Mouse (Mus musculus) heart, postnatal 25 days (tissue): ENCODE results near the gene Cacna1d. TPM values are rescaled to one million over a fixed set of nuclear protein-coding genes. Genes with fewer than 3 reads are reported as not detected.

Experiments
- DNase-seq: peaks from one replicate; pipeline ENCODE4 v3.0.0; 2022; ENCODE audit warnings: low spot score
- intact Hi-C: fragments of 180-260 bp; cut with DNase I; formaldehyde crosslinking; loops from one replicate; pipeline ENCODE4 v1.15.1; 2025
- total RNA-seq, 2 experiments: library from RNA; stranded (reverse); gene quantifications; 2 replicates each; pipeline ENCODE4 v1.2.3; 2021

Gene Cacna1d
- total RNA-seq, 2 experiments from 2014 or later, result 2.4 to 3.3 TPM

- no peak for DNase-seq
- intact Hi-C loops, result no loop called here
Measured at GRCm38 (mm10) chr14:30284446-30284845, 206.8 kb downstream of the Cacna1d start.

GRCm38 (mm10) chr14:30284022-30284421, 207.2 kb downstream of the Cacna1d start:
- no peak for DNase-seq
- intact Hi-C loops, result no loop called here

- no peak for DNase-seq
- intact Hi-C loops, result no loop called here
Measured at GRCm38 (mm10) chr14:30275572-30275971, 215.7 kb downstream of the Cacna1d start.

- DNase-seq, result no peak
- intact Hi-C loops, result no loop called here
Measured at GRCm38 (mm10) chr14:30272976-30273375, 218.3 kb downstream of the Cacna1d start.

GRCm38 (mm10) chr14:30272523-30272922, 218.7 kb downstream of the Cacna1d start:
- intact Hi-C loops, result no loop called here
- no peak for DNase-seq

- intact Hi-C loops, result no loop called here
- no peak for DNase-seq
Measured at GRCm38 (mm10) chr14:30271856-30272255, 219.4 kb downstream of the Cacna1d start.

- intact Hi-C loops, result no loop called here
- no peak for DNase-seq
Measured at GRCm38 (mm10) chr14:30270350-30270749, 220.9 kb downstream of the Cacna1d start.

- intact Hi-C loops, result no loop called here
- no peak for DNase-seq
Measured at GRCm38 (mm10) chr14:30265728-30266127, 225.5 kb downstream of the Cacna1d start.

- intact Hi-C loops, result no loop called here
- DNase-seq, result no peak
Measured at GRCm38 (mm10) chr14:30261561-30262251, 229.5 kb downstream of the Cacna1d start.

- intact Hi-C loops, result no loop called here
- no peak for DNase-seq
Measured at GRCm38 (mm10) chr14:30257626-30258025, 233.6 kb downstream of the Cacna1d start.

GRCm38 (mm10) chr14:30256486-30256885, 234.8 kb downstream of the Cacna1d start:
- DNase-seq, result no peak
- intact Hi-C loops, result no loop called here

- intact Hi-C loops, result no loop called here
- DNase-seq, result no peak
Measured at GRCm38 (mm10) chr14:30255701-30256400, 235.4 kb downstream of the Cacna1d start.

- no peak for DNase-seq
- intact Hi-C loops, result no loop called here
Measured at GRCm38 (mm10) chr14:30254776-30255175, 236.5 kb downstream of the Cacna1d start.

GRCm38 (mm10) chr14:30252824-30253223, 238.4 kb downstream of the Cacna1d start:
- no peak for DNase-seq
- intact Hi-C loops, result no loop called here

GRCm38 (mm10) chr14:30251351-30251750, 239.9 kb downstream of the Cacna1d start:
- intact Hi-C loops, result no loop called here
- no peak for DNase-seq

- intact Hi-C loops, result no loop called here
- DNase-seq, result no peak
Measured at GRCm38 (mm10) chr14:30249591-30249990, 241.7 kb downstream of the Cacna1d start.

GRCm38 (mm10) chr14:30248811-30249210, 242.4 kb downstream of the Cacna1d start:
- no peak for DNase-seq
- intact Hi-C loops, result no loop called here

- DNase-seq, result no peak
- intact Hi-C loops, result no loop called here
Measured at GRCm38 (mm10) chr14:30248121-30248520, 243.1 kb downstream of the Cacna1d start.

GRCm38 (mm10) chr14:30247606-30248005, 243.6 kb downstream of the Cacna1d start:
- intact Hi-C loops, result no loop called here
- no peak for DNase-seq

GRCm38 (mm10) chr14:30244776-30245175, 246.5 kb downstream of the Cacna1d start:
- no peak for DNase-seq
- intact Hi-C loops, result no loop called here

GRCm38 (mm10) chr14:30242818-30243205, 248.4 kb downstream of the Cacna1d start:
- no peak for DNase-seq
- intact Hi-C loops, result no loop called here
